Mouse (Mus musculus) embryonic fibroblast, embryonic 13.5 days (primary cell): ENCODE results near the gene Trpd52l3. TPM values are rescaled to one million over a fixed set of nuclear protein-coding genes. Genes with fewer than 3 reads are reported as not detected.

Experiments used
- H3K27ac ChIP-seq: 2 replicates; pipeline ENCODE4 v1.5.1; 2012; ENCODE audit warnings: low read length, control low read depth, inconsistent platforms; ENCODE audit not compliant: insufficient read depth
- H3K4me1 ChIP-seq: 2 replicates; pipeline ENCODE4 v1.6.1; 2011; ENCODE audit warnings: low read length; ENCODE audit not compliant: control insufficient read depth, insufficient read depth
- H3K4me3 ChIP-seq: 2 replicates; pipeline ENCODE4 v1.5.1; 2011; ENCODE audit warnings: mild to moderate bottlenecking, control low read depth, low read length; ENCODE audit not compliant: insufficient read depth
- CTCF ChIP-seq: IDR thresholded peaks from 2 replicates; pipeline ENCODE4 v1.5.1; 2011; ENCODE audit warnings: mild to moderate bottlenecking, control low read depth, low read length, moderate library complexity, borderline replicate concordance; ENCODE audit not compliant: insufficient read depth
- POLR2A ChIP-seq: IDR thresholded peaks from 2 replicates; pipeline ENCODE4 v1.6.1; 2011; ENCODE audit warnings: low read depth, mild to moderate bottlenecking, control low read depth, low read length, moderate library complexity
- polyA plus RNA-seq: library from polyadenylated mRNA; stranded (reverse); fragments of >200 nt; gene quantifications from 2 replicates; pipeline ENCODE4 v1.2.4, GENCODE M21; 2011; ENCODE audit warnings: low read depth; ENCODE audit not compliant: missing spikeins, insufficient read length

Trpd52l3 gene
- polyA plus RNA-seq, 1 experiment, result not detected

- H3K27ac ChIP-seq, result no peak overlapping the region
- peaks cover 2% of the 10 kb centered on the region; the same call in 1 of the 2 replicates for H3K4me1 ChIP-seq
- H3K4me3 ChIP-seq, result no peak overlapping the region
- TF ChIP-seq POLR2A (no peak; the same call in 1 of the 2 replicates), CTCF (no peak)
These were observed 25.6 kb downstream of the Trpd52l3 start for GRCm38 (mm10) chr19:30029002-30029710.

- TF ChIP-seq CTCF (no peak), POLR2A (peak; percentile 79)
- H3K27ac ChIP-seq, result peak within 1 kb of the TSS; percentile 95
- H3K4me3 ChIP-seq, result peak within 1 kb of the TSS; percentile 99
- H3K4me1 ChIP-seq, result peaks cover 2% of the 10 kb centered on the region; the same call in 1 of the 2 replicates
These were observed 26.5 kb downstream of the Trpd52l3 start, which contains the start of gene Uhrf2 for GRCm38 (mm10) chr19:30029894-30030635. TSS of gene Uhrf2 (plus strand) at chr19:30030513.

GRCm38 (mm10) chr19:30030636-30031467, 27.3 kb downstream of the Trpd52l3 start:
- Histone ChIP-seq H3K27ac (peak overlapping the region; percentile 95), H3K4me1 (peaks cover 2% of the 10 kb centered on the region; the same call in 1 of the 2 replicates), H3K4me3 (peak overlapping the region; percentile 99)
- TF ChIP-seq POLR2A (no peak), CTCF (no peak)

- Histone ChIP-seq H3K4me1 (peaks cover 2% of the 10 kb centered on the region; the same call in 1 of the 2 replicates), H3K4me3 (peak overlapping the region; percentile 99), H3K27ac (peak overlapping the region; percentile 95)
- no peak for TF ChIP-seq CTCF
- peak; percentile 33; the same call in 1 of the 2 replicates for TF ChIP-seq POLR2A
These were observed 27.9 kb downstream of the Trpd52l3 start for GRCm38 (mm10) chr19:30031468-30031931.

- Histone ChIP-seq H3K4me1 (peaks cover 2% of the 10 kb centered on the region; the same call in 1 of the 2 replicates), H3K4me3 (peak overlapping the region; percentile 99), H3K27ac (peak overlapping the region; percentile 95; the same call in 1 of the 2 replicates)
- TF ChIP-seq CTCF, result no peak
These were observed 28.6 kb downstream of the Trpd52l3 start for GRCm38 (mm10) chr19:30032206-30032605.

- Histone ChIP-seq H3K27ac (no peak overlapping the region), H3K4me3 (no peak overlapping the region), H3K4me1 (peaks cover 2% of the 10 kb centered on the region; the same call in 1 of the 2 replicates)
- no peak for TF ChIP-seq CTCF
- no peak for TF ChIP-seq POLR2A
These were observed 31.8 kb downstream of the Trpd52l3 start for GRCm38 (mm10) chr19:30035361-30035760.

- Histone ChIP-seq H3K4me1 (no peaks in the 10 kb centered on the region), H3K4me3 (no peak overlapping the region), H3K27ac (no peak overlapping the region)
- no peak for TF ChIP-seq CTCF
- TF ChIP-seq POLR2A, result no peak
These were observed 40.1 kb downstream of the Trpd52l3 start for GRCm38 (mm10) chr19:30043691-30044090.

GRCm38 (mm10) chr19:30044630-30045029, 41.0 kb downstream of the Trpd52l3 start:
- H3K4me3 ChIP-seq, result no peak overlapping the region
- H3K27ac ChIP-seq, result no peak overlapping the region
- no peak for TF ChIP-seq POLR2A
- TF ChIP-seq CTCF, result peak; percentile 21; the same call in 1 of the 2 replicates
- H3K4me1 ChIP-seq, result no peaks in the 10 kb centered on the region

GRCm38 (mm10) chr19:30045857-30046256, 42.3 kb downstream of the Trpd52l3 start:
- Histone ChIP-seq H3K4me1 (no peaks in the 10 kb centered on the region), H3K4me3 (no peak overlapping the region), H3K27ac (no peak overlapping the region)
- no peak for TF ChIP-seq CTCF
- TF ChIP-seq POLR2A, result no peak
